Mouse (Mus musculus) embryonic stem cell, embryonic (primary cell): ENCODE data around the gene Hist1h2bf.
"Not testable (repeated sequence)": the region's sequence is repeated elsewhere in the genome, so short reads cannot be mapped to it uniquely, and the experiment has no call there.

Experiments
- CTCF ChIA-PET, 4 experiments: fragments of 300-600 bp in 2 of 4; fragments of 350-600 bp in 2 of 4; sonication (Branson Sonifier 250); formaldehyde crosslinking; loops; one replicate each; lab custom pipeline; 2022; ENCODE audit warnings: inconsistent platforms in 2 of 4; lab: Charles Lee
- POLR2A ChIA-PET, 4 experiments: fragments of 300-600 bp in 2 of 4; fragments of 350-600 bp in 2 of 4; sonication (Branson Sonifier 250); formaldehyde crosslinking; loops; one replicate each; lab custom pipeline; 2022; ENCODE audit warnings: antibody characterized with exemption in 4 of 4, inconsistent platforms in 1 of 4; lab: Charles Lee

Hist1h2bf gene

DNA sequence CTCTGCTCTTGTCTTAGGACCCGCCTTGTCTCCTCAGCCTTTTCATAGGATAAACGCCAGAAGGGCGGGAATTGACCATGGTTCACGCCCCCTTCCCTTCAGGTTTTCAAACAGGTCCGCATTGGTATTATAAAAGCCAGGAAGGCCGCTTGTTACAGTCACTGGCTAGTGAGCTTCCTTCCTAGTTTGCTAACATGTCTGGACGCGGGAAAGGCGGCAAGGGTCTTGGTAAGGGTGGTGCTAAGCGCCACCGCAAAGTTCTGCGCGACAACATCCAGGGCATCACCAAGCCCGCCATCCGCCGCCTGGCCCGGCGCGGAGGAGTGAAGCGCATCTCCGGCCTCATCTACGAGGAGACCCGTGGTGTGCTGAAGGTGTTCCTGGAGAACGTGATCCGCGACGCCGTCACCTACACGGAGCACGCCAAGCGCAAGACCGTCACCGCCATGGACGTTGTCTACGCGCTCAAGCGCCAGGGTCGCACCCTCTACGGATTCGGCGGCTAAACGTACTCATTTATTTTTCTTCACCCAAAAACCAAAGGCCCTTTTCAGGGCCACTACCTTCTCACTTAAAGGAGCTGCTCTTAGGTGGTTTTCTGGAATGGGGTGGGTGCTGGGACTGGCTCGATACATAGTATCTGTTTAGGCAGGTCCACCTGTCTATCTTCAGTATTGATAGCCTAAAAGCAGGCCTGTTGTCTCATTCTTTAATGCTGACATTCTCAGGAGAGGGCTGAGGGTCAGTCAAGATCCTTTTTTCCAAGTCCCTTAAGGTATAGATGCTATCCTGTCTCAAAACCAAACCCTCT, 7.6 kb upstream of the Hist1h2bf start, which contains the start of gene Hist1h4d:
Gene Hist1h4d, plus strand, starts transcription at position 191 of the 811 bp plus-strand sequence.
- CTCF ChIA-PET = interaction anchor here in 2 of 4 experiments (1.0 to 1.8 kb wide), 2 partner anchors 13 to 20 kb away, joined by 4 to 7 read pairs; no protein-coding TSS in a partner anchor
- POLR2A ChIA-PET = interaction anchor here (0.6 to 29.6 kb wide), 140 partner anchors 1 to 1865 kb away, joined by 3 to 794 read pairs (median 6); partner anchors contain the start of genes Hist1h1e (in 4 of the 4), Hist1h2ac (in 4 of the 4), Hist1h2ae (in 4 of the 4) and Hist1h2af (in 4 of the 4)

DNA sequence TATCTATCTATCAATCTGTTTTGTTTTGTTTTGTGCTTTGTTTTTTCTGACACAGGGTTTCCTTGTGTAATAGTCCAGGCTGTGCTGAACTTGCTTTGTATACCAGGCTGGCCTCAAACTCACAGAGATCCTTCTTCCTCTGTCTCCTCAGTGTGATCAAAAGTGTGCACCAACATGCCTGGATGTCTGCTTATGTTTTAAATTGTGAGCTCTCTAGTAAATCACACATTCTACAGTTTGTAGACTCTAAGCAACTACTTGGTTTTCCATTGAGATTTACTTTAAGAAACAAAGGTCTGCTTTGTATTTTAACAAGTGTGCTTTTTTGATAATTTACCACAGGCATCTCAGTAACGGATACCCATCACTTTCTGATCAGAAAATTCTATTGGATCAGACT, 3.8 kb upstream of the Hist1h2bf start:
- ChIA-PET CTCF (no interaction called here), POLR2A (interaction anchor here in 3 of 4 experiments (0.7 to 28.3 kb wide), 19 partner anchors 7 to 186 kb away, joined by 3 to 794 read pairs (median 19); partner anchors contain the start of genes Hist1h1d (in 2 of the 3), Hist1h2ab (in 2 of the 3), Hist1h2ac (in 2 of the 3) and Hist1h2af (in 2 of the 3))

DNA sequence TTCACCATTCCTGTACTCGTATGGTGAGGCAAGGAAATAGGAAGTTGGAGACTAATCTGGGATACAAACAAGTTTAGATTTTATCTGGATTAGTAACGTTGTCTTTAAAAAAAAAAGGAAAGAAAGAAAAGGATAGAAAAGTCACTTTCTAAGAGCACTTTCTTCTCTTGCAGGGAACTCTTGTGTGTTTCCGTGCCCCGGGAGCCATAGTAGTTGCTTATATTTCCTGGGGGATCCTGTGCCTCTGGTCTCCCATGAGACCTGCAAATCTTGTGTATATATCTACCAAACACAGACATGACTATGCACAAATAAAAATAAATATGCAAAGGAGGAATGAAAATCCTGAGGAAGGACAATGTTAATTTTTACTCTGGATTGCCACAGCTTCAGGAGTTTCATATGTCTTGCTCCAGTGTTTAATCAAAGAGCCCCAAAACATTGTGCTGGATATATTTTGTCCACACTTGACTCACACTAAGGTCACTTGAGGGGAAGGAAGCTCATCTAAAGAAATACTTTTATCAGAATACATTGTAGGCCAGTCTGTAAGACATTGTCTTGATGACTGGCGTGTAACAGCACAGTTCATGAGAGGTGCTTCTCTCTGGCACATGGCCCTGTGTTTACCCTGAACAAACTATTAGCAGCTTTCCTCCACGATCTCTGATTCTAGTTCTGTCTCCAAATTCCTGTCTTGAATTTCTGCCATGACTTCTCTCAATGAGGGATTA, 3.1 kb upstream of the Hist1h2bf start:
- CTCF ChIA-PET = no interaction called here
- POLR2A ChIA-PET = interaction anchor here (0.6 to 28.3 kb wide), 59 partner anchors 7 to 1823 kb away, joined by 3 to 794 read pairs (median 5); partner anchors contain the start of genes Hist1h2ac (in 3 of the 4), Hist1h2bc (in 3 of the 4), Hist1h1a (in 2 of the 4) and Hist1h1d (in 2 of the 4)

DNA sequence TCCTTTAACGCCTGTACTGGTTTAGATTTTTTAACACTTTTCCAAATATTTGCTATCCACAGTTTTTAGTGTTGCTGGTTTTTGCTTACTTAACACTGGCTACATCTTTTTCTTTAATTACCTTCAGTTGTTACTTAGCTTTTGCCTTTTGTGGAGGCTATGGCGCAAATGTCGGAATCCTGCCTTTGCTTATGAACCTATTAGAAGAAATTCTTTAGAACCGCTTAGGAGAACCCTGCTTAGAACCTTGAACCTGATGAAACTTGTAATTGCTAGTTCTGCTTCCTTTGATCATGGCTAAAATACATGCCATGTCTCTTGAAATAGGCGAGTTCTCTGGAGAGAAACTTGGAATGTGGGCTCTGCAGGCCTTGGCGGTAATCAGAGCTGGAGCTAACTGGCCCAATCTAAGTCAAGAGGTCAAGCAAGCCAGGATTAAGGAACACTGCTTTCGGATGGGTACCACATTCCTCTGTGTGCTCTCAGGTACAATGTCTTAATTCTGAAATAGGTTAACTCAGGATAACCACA, 2.4 kb upstream of the Hist1h2bf start:
- CTCF ChIA-PET = no interaction called here

DNA sequence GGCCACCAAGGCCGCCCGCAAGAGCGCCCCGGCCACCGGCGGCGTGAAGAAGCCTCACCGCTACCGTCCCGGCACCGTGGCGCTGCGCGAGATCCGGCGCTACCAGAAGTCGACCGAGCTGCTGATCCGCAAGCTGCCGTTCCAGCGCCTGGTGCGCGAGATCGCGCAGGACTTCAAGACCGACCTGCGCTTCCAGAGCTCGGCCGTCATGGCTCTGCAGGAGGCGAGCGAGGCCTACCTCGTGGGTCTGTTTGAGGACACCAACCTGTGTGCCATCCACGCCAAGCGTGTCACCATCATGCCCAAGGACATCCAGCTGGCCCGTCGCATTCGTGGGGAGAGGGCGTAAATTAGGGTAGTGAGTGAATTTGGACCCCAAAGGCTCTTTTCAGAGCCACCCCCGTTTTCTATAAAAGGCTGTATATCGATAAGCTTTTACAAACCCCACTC, 1.9 kb upstream of the Hist1h2bf start:
- CTCF ChIA-PET = not testable (repeated sequence)
- POLR2A ChIA-PET = interaction anchor here (0.6 to 28.3 kb wide), 62 partner anchors 8 to 1822 kb away, joined by 3 to 794 read pairs (median 5); partner anchors contain the start of genes Hist1h2ac (in 3 of the 4), Hist1h2bc (in 3 of the 4), Hist1h1d (in 2 of the 4) and Hist1h2ab (in 2 of the 4)

More for the DNA sequence above, 2.4 kb upstream of the Hist1h2bf start:
- POLR2A ChIA-PET = interaction anchor here (0.6 to 28.3 kb wide), 67 partner anchors 8 to 1823 kb away, joined by 3 to 794 read pairs (median 5); partner anchors contain the start of genes Hist1h2ac (in 3 of the 4), Hist1h2bc (in 3 of the 4), Hist1h1d (in 2 of the 4) and Hist1h2ab (in 2 of the 4)

DNA sequence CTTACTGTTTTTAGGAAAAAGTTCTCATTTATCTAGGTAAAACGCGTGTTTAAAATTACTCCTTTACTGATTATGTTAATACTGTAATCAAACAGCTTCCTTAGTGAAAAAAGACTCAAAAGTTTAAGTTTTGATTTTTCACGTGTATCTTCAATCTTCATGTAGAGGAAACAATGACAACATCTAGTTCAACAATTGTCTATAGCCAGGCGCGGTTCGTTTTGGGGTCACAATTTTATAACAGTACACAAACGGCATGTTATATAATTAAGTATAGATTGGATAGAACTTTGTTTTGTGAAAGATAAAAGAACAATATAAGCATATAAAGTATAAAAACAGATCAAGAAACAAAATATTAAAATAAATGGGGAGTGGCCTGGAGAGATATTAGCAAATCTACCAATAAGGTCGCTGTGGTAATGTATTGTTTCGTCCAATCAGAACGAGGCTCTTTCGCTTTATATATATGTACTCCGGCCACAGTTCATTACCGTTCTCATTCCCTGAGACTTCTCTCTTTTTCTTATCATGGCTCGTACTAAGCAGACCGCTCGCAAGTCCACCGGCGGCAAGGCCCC, 1.4 kb upstream of the Hist1h2bf start, which contains the start of gene Hist1h3d:
Gene Hist1h3d, plus strand, starts transcription at position 493 of the 581 bp plus-strand sequence.
- ChIA-PET CTCF (no interaction called here), POLR2A (interaction anchor here (0.6 to 28.3 kb wide), 50 partner anchors 7 to 1822 kb away, joined by 3 to 794 read pairs (median 6); partner anchors contain the start of genes Hist1h2ac (in 3 of the 4), Hist1h2bc (in 3 of the 4), Hist1h1d (in 2 of the 4) and Hist1h2af (in 2 of the 4))

DNA sequence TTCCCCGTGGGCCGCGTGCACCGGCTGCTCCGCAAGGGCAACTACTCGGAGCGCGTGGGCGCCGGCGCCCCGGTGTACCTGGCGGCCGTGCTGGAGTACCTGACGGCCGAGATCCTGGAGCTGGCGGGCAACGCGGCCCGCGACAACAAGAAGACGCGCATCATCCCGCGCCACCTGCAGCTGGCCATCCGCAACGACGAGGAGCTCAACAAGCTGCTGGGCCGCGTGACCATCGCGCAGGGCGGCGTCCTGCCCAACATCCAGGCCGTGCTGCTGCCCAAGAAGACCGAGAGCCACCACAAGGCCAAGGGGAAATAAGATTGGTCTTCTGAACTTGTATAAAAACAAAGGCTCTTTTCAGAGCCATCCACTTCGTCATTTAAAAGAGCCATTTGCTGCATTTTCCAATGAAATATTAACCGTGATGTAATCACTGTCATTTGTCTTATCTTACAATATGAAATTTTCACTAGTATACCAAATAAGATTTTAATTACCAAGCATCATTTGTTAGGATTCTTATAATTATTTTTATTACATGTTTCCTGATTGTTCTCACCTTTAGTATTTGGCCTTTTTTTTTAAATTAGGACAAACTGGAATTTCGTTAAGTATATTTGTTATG, 662 bp upstream of the Hist1h2bf start:
- CTCF ChIA-PET = not testable (repeated sequence)

DNA sequence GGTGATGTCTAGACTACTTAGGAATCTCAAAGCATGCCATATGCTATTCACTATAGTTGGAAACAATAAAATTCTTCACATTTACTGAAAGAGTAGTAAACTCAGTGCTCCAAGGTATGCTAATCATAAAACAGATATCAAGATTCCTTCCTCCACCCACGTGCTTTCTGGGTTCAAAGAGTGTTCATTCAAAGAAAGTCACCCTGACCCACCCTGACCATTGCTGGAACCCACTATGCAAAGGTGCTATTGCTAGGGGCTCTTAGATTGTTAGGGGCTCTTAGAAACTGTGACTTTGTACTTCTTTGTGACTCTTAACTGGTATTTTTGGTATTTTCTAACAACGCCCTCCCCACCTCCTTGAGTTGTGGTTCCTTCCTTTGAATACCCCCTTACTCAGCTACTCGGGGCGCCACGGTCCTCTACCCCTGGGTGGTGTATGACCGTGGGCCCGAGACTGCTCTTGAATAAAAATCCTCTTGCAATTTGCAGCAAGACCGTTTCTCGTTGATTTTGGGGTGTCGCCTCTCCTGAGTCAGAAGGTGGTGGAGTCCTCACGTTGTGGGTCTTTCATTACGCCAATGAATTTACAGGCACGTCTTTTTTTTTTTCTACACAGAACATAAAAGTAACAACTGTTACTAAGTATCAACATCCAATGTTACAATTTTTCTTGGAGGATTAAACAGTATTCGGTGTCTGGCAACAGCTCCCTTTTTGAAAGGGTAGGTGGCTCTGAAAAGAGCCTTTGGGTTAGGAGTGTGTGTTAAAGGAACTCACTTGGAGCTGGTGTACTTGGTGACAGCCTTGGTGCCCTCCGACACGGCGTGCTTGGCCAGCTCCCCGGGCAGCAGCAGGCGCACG, 730 bp downstream of the Hist1h2bf start:
- POLR2A ChIA-PET = interaction anchor here (0.6 to 22.3 kb wide), 55 partner anchors 10 to 1540 kb away, joined by 3 to 794 read pairs (median 23); partner anchors contain the start of genes Hist1h4d (in 4 of the 4), Hist1h4f (in 4 of the 4), Hist1h1c (in 3 of the 4) and Hist1h1d (in 3 of the 4)
- CTCF ChIA-PET = not testable (repeated sequence)

More for the DNA sequence above, 662 bp upstream of the Hist1h2bf start:
- POLR2A ChIA-PET = interaction anchor here in 3 of 4 experiments (0.7 to 28.3 kb wide), 23 partner anchors 10 to 1532 kb away, joined by 3 to 794 read pairs (median 50); partner anchors contain the start of genes Hist1h4d (in 3 of the 3), Hist1h4f (in 3 of the 3), Hist1h1d (in 2 of the 3) and Hist1h2ac (in 2 of the 3)

DNA sequence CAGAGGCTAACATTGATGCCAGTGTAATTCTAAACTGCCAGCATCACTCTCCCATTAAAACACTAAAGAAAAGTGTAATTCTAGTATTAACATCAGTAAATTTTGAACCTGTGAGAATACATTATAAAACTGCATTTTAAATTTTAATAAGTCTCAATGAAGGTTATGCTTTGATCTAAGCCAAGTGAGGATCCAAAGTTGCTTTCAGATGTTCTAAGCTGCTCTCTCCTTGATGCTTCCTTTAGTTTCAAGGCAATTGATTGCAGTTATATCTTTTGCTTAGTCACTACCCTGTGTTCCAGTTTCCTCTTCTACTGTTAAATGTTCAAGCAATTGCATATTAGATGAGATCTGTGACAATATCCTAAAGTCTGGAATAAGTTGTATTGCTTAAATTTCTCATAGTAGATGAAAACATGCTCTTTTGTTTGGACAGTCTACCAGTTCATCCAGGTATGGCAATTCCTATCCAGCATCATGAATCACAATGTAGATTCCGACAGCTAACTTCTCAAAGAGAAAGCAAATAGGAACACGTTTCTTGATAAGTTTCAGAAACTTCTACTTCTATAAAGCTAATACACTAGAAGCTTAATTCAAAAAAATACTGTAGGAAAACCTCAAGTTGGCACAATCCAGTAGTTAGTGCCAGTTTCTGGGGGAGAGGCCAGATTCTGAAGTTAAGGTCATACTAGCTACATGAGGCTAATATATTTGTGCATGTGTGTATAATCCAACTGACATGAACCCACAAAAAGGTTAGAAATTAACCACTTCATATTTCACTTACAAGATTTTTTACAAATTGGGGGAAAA, 1.6 kb downstream of the Hist1h2bf start:
- ChIA-PET POLR2A (interaction anchor here (0.5 to 22.3 kb wide), 70 partner anchors 10 to 1851 kb away, joined by 3 to 794 read pairs (median 16); partner anchors contain the start of genes Hist1h4d (in 4 of the 4), Hist1h1c (in 3 of the 4), Hist1h1d (in 3 of the 4) and Hist1h2ac (in 3 of the 4)), CTCF (no interaction called here)

DNA sequence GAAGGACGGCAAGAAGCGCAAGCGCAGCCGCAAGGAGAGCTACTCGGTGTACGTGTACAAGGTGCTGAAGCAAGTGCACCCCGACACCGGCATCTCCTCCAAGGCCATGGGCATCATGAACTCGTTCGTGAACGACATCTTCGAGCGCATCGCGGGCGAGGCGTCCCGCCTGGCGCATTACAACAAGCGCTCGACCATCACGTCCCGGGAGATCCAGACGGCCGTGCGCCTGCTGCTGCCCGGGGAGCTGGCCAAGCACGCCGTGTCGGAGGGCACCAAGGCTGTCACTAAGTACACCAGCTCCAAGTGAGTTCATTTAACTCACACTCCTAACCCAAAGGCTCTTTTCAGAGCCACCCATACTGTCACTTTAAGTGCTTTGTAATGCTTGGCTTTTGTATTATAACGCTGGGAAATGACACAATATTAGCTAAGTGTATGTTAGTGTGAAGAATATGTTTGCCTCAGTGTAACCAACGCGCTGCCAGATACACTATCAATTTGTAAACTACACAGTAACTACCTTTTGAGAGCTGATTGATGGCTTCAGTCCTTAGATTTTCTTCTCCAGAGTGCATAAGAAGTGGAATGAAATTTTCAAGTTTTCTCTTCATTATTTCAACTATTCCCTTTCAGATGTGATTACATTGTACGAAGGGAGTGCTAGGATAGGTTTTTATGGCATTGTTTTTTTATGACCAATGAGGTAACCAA, 2.3 kb downstream of the Hist1h2bf start:
- ChIA-PET CTCF (interaction anchor here in 1 of 4 experiments (0.6 kb wide), 1 partner anchor 38 kb away, joined by 3 read pairs; no protein-coding TSS in a partner anchor), POLR2A (interaction anchor here (0.5 to 22.3 kb wide), 134 partner anchors 9 to 1856 kb away, joined by 3 to 794 read pairs (median 6); partner anchors contain the start of genes Hist1h2ac (in 4 of the 4), Hist1h2bc (in 4 of the 4), Hist1h3e (in 4 of the 4) and Hist1h4d (in 4 of the 4))

DNA sequence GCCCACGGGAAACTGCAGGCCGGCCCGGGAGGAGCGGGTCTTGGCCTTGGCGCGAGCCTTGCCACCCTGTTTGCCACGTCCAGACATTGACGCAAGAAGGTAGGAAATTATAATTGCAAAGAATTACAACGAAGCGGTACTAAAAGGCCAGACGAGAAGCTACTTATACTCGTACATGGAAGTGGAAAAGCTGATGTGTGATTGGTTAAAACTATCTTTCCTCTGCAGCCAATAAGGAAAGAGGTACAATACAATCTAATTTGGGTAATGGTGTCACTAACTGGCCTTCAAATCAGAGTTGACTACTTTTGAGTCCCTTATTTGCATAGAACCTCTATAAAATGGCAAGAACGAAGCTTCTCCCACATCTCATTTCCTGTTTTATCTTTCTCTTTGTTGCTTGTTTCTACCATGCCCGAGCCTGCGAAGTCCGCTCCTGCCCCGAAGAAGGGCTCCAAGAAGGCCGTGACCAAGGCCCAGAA, 2.9 kb downstream of the Hist1h2bf start, which contains the start of the genes Hist1h2ae and Hist1h2bg:
Gene Hist1h2ae, minus strand, starts transcription at position 199 of the 482 bp plus-strand sequence.
Gene Hist1h2bg, plus strand, starts transcription at position 375 of the 482 bp plus-strand sequence.
- ChIA-PET CTCF (interaction anchor here in 1 of 4 experiments (0.6 kb wide), 1 partner anchor 37 kb away, joined by 3 read pairs; no protein-coding TSS in a partner anchor), POLR2A (interaction anchor here (0.6 to 22.3 kb wide), 131 partner anchors 8 to 1855 kb away, joined by 3 to 794 read pairs (median 6); partner anchors contain the start of genes Hist1h2ac (in 4 of the 4), Hist1h2bc (in 4 of the 4), Hist1h3e (in 4 of the 4) and Hist1h4d (in 4 of the 4))

DNA sequence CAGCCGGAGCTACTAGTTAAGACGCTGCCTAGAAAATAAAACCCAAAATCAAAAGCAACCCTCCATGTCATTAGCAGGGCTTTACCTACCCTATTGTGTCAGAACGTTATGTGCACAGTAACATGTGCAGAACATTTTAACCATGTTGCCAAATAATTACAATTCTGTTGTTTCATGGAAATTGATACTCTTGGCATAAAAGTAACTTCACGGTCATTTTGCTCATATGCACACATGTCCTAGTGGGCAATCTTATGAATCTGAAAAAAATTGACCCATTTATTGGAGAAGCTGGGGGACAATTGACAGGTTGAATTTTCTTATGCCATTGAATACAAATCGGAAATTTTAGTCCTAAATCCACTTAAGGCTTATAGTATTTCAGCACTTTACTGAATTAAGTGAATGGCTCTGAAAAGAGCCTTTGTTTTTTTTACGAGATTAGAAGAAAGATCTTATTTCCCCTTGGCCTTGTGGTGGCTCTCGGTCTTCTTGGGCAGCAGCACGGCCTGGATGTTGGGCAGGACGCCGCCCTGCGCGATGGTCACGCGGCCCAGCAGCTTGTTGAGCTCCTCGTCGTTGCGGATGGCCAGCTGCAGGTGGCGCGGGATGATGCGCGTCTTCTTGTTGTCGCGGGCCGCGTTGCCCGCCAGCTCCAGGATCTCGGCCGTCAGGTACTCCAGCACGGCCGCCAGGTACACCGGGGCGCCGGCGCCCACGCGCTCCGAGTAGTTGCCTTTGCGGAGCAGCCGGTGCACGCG, 3.6 kb downstream of the Hist1h2bf start:
- ChIA-PET POLR2A (interaction anchor here (0.6 to 22.3 kb wide), 121 partner anchors 8 to 1854 kb away, joined by 3 to 794 read pairs (median 6); partner anchors contain the start of genes Hist1h3e (in 4 of the 4), Hist1h4d (in 4 of the 4), Hist1h1a (in 3 of the 4) and Hist1h1c (in 3 of the 4)), CTCF (interaction anchor here in 1 of 4 experiments (0.6 kb wide), 1 partner anchor 47 kb away, joined by 15 read pairs; no protein-coding TSS in a partner anchor)
